Mouse (Mus musculus) E14TG2a.4 (cell line): ENCODE results near the gene Rnf38.

ENCODE experiments used
- CTCF ChIP-seq: conservative IDR thresholded peaks from 2 replicates; pipeline ENCODE4 v1.5.1; 2014; ENCODE audit warnings: low read length
- POU5F1 ChIP-seq: IDR thresholded peaks from 2 replicates; pipeline ENCODE4 v1.6.1; 2014; ENCODE audit warnings: low read length, borderline replicate concordance

- TF ChIP-seq CTCF (no peak), POU5F1 (no peak)
Observed at GRCm38 (mm10) chr4:44260244-44260643, 26.7 kb upstream of the Rnf38 start.
